Mouse (Mus musculus) cerebellum, postnatal 4 days (tissue): Measurements from ENCODE around the gene Clec2d.
"Not testable (repeated sequence)": the region's sequence is repeated elsewhere in the genome, so short reads cannot be mapped to it uniquely, and the experiment has no call there.

Experiments
- DNase-seq, 2 experiments: peaks; one replicate each; pipeline ENCODE4 v3.0.0; 2022; ENCODE audit warnings: low spot score in 2 of 2, mixed read lengths in 1 of 2

The Clec2d gene

GRCm38 (mm10) chr6:129187200-129187651 is 6.8 kb downstream of the Clec2d start:
- no peak for DNase-seq

GRCm38 (mm10) chr6:129187816-129188215 is 7.4 kb downstream of the Clec2d start:
- not testable (repeated sequence) for DNase-seq

- DNase-seq = no peak
Measured at GRCm38 (mm10) chr6:129193431-129193830, 13.0 kb downstream of the Clec2d start.

DNA sequence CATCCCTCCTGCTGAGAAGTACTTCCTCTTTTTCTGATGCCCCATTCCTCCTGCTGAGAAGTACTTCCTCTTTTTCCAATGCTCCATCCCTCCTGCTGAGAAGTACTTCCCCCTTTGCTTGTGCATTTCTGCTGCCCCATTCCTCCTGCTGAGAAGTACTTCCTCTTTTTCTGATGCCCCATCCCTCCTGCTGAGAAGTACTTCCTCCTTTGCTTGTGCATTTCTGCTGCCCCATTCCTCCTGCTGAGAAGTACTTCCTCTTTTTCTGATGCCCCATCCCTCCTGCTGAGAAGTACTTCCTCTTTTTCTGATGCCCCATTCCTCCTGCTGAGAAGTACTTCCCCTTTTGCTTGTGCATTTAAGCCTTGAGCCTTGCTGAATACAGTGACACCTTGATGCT is 19.7 kb downstream of the Clec2d start:
- not testable (repeated sequence) for DNase-seq

DNA sequence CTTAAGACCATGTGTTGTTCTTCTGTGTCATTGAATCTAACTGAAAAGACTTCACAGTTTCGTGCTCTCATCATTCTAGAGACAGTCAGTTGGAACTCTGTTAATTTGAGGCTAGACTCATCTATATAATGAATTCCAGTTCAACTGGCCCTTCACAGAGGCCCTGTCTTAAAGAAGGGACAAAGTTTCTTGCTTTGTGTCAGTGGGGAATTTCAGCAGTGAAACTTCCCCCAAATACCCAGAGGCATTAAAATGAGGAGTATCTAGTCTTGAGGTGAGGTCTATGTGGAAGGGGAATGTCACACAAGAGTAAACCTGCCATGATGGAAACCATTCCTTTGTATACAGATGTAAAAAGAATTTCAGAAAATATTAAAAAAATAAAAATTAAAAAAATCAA is 21.9 kb downstream of the Clec2d start:
- no peak for DNase-seq

- no peak for DNase-seq
Measured at GRCm38 (mm10) chr6:129204342-129204741, 23.9 kb downstream of the Clec2d start.

DNA sequence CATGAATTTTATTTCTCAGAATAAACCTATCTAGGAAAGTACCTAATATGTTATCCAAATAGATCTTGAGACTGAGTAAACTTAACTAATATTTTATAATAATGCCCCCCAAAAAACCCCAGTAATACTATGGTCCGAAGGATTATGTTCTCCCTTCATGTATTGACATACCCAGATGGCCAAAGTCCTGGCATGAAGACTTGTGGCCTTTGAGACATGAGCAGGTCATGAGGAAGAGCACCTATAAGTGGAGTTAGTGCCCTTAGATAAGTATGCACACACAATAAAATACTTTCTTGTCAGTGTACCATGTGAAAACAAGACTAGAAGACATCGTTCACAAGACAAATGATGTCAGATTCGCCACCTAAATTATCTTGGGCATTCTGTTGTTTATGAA is 24.4 kb downstream of the Clec2d start:
- DNase-seq = no peak

- no peak for DNase-seq
Measured at GRCm38 (mm10) chr6:129208891-129209519, 28.6 kb downstream of the Clec2d start.

- DNase-seq = no peak
Measured at GRCm38 (mm10) chr6:129209785-129210446, 29.5 kb downstream of the Clec2d start.

DNA sequence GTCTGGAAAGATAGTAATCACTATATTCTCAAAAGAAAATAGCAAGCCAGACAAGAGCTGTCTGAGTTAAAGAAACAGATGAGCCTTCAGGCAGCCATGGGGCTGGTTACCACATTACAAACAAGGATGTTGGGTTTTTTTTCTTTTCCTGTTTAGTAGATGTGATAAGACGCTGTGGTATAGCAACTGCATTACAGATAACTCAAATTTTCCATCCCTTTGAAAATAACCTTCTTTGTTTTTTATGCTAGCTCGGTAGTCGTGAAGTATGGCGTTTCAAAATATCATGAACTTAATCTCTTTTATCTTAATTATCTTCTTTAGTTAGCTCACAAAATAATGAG is 30.0 kb downstream of the Clec2d start:
- no peak for DNase-seq

DNA sequence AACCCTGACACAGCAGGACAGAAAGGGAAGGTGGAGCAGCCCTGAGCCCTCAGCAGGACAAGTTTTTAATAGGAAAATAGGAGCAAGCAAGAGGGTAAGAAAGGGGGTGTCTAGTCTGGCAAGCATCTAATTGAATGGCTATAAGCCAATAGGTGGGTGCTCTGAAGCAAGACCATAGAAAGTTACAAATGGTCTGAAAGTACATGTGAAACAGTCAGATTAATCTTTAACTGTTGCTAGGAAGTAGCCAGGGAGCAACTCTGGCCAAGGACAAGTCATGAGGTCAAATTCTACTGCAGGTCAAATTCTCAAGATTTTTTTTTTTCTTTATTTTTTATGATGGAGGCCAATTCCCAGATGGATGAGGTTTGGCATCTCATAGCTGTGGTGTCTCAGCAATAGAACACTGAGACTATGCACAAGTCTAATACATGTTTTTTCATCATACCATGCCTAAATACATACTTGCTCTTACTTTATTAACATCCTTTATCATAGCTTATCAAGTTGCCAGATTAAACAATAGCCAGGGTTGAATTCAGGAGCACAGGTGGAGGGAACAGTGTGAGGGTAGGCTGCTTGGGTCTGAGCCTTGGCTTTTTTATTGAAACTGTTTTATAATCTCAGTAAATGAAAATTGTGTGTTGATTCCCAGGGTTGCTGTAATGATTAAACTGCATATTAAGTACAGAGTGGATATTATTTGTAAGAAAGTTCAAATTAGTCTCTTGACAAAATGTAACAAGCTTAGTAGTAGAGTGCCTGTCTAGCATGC is 32.2 kb downstream of the Clec2d start:
- no peak for DNase-seq

DNA sequence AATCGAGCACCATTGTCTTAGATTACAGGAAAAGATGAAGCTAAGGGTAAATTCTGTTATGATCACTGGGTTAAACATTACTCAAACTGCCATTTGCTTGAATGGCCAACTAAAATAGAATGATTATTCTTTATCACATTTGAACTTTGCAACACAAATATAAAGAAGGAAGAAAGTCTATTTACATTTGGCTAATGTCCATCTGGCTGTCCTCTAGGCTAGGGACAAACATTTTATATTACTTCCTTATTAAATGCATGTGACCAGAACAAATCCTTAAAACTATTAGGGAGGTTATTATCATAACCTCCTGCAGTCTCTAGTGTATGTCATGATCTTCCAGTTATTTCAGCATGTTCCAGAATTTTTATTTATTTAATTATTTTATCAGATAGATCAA is 33.1 kb downstream of the Clec2d start:
- no peak for DNase-seq

- no peak for DNase-seq
Measured at GRCm38 (mm10) chr6:129214263-129214662, 33.8 kb downstream of the Clec2d start.

DNA sequence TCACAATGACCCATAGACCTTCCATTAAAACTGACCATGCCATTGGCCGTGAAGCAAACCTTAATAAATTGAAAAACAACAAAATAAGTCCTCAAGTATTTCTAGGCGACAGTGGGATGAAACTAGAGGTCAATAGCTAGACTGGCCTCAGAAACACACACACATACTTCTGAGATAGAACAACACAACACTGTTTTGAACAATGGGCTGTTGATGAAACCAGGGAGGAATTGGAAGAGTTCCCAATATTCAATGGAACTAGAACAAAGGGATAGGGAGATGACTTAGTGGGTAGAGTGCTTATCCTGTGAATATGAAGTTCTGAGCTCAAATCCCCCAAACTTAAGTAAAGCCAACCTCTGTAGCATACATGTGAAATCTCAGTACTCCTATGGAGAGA is 34.6 kb downstream of the Clec2d start:
- no peak for DNase-seq

GRCm38 (mm10) chr6:129215886-129216637 is 35.6 kb downstream of the Clec2d start:
- DNase-seq = no peak

DNA sequence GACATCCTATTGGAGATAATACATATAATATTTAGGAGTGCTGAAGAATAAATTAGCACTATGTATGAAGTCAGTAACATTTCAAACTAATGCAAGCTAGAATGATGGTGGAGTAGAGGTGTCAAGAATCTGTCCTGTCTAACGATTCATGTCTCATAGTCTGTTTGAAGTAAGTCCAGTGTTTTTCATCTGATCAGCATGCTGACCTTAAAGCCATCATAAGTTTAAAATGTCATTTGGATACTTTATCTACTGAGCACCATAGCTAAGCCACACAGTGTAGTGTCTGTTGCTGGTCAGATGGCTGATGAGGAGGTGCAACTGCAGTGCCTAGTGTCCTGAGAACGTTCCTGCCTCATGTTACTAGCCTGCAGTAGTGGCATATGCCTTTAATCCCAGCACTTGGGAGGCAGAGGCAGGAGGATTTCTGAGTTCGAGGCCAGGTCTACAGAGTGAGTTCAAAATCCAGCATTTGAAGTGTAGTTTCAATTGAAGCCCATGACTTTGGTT is 36.4 kb downstream of the Clec2d start:
- DNase-seq = no peak

DNA sequence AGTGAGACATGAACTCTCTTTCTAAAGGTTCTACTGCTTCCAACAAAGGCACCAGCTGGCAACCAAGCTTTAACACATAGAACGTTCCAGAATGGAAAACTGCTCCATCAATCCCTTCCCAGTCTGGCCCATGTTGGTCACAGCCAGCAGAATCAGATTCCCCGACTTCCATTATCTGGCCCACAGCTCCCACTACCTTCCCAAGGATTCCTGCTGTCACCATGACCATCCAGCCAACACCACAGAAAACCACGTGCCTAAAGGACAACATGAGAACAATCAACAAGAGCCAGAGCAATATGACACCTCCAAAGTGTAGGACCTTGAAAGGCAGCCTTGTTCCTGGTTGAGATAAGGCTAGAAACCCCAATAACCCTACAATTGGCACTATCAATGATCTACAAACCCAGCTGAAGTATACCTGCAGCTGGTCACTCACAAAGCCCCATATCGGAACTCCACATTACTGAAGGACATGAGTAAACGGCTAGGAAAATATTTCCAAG is 37.8 kb downstream of the Clec2d start:
- DNase-seq = no peak

GRCm38 (mm10) chr6:129219897-129220517 is 39.6 kb downstream of the Clec2d start:
- no peak for DNase-seq

GRCm38 (mm10) chr6:129221053-129221452 is 40.6 kb downstream of the Clec2d start:
- DNase-seq = no peak

DNA sequence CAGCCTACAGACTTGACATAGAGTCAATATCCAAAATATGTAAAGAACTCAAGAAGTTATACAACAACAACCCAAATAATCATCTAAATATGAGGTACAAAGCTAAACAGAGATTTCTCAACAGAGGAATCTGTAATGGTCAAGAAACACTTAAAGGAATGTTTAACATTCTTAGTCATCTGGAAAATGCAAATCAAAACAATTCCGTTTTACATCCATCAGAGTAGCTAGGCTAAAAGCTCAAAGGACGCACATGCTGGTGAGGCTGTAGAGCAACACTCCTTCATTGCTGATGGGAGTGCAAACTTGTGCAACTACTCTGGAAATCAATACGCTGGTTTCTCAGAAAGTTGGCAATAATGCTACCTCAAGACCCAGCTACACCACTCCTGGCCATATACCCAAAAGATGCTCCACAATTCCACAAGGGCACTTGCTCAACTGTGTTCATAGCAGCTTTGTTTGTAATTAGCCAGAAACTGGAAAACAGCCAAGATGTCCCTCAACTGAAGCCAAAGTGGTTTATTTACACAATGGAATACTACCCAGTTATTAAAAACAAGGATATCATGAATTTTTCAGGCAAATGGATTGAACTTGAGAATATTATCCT is 41.9 kb downstream of the Clec2d start:
- DNase-seq = no peak

GRCm38 (mm10) chr6:129223611-129224010 is 43.2 kb downstream of the Clec2d start:
- no peak for DNase-seq
